ENCODE assay signal across 30 mouse cellular contexts in genomic region chr16:42157816-42158215, GRCm38 (mm10).
DNase-seq lines count a peak whose midpoint lies in the region; ATAC-seq and TF ChIP-seq lines count a peak whose summit lies in the region.
"Had no signal": no experiment of that assay in that cellular context is flagged by ENCODE, and none has a peak within 500 bp of the region (broad histone marks: within the 10 kb centered on the region; RNA-seq: fewer than 3 reads in every experiment).

No protein-coding gene starts in this region.

- no peaks in the 10 kb centered on the region for H3K27me3 ChIP-seq in hindbrain, embryonic 11.5 days (ENCODE audit: control insufficient read depth, insufficient read depth, low read length)
- no peaks in the 10 kb centered on the region for H3K27me3 ChIP-seq in hindbrain, embryonic 14.5 days (ENCODE audit: control insufficient read depth, insufficient read depth, low read length)
- H3K27me3 ChIP-seq in kidney, postnatal 0 days (ENCODE audit: insufficient read depth, low read length), result no peaks in the 10 kb centered on the region
- H3K27me3 ChIP-seq in neural tube, embryonic 14.5 days (ENCODE audit: control insufficient read depth, insufficient read depth, low read length), result no peaks in the 10 kb centered on the region
- H3K27me3 ChIP-seq: limb, embryonic 15.5 days; neural tube, embryonic 12.5 days had no signal

- no peaks in the 10 kb centered on the region for H3K4me1 ChIP-seq in hindbrain, embryonic 11.5 days (replicated peaks; ENCODE audit: control insufficient read depth, insufficient read depth, low read length)
- no peaks in the 10 kb centered on the region; the same call in 1 of the 2 replicates for H3K4me1 ChIP-seq in hindbrain, embryonic 14.5 days (replicated peaks; ENCODE audit: control insufficient read depth, insufficient read depth, low read length)
- no peaks in the 10 kb centered on the region for H3K4me1 ChIP-seq in kidney, postnatal 0 days (replicated peaks; ENCODE audit: insufficient read depth, low read length)
- H3K4me1 ChIP-seq in neural tube, embryonic 14.5 days (ENCODE audit: control insufficient read depth, insufficient read depth, low read length), result 0 out of 2 replicates have a peak, but pooled peaks cover 2% of the 10 kb centered on the region
- H3K4me1 ChIP-seq: neural tube, embryonic 12.5 days had no signal

- no peaks in the 10 kb centered on the region for H3K9me3 ChIP-seq in hindbrain, embryonic 11.5 days (ENCODE audit: control insufficient read depth, low read length)
- H3K9me3 ChIP-seq in hindbrain, embryonic 14.5 days (ENCODE audit: control insufficient read depth, low read length), result no peaks in the 10 kb centered on the region
- H3K9me3 ChIP-seq in kidney, postnatal 0 days (replicated peaks; ENCODE audit: low read length), result no peaks in the 10 kb centered on the region
- H3K9me3 ChIP-seq in neural tube, embryonic 14.5 days (ENCODE audit: control insufficient read depth, low read length), result no peaks in the 10 kb centered on the region
- H3K9me3 ChIP-seq: limb, embryonic 10.5 days; limb, embryonic 15.5 days; neural tube, embryonic 12.5 days had no signal

- H3K4me3 ChIP-seq in hindbrain, embryonic 11.5 days (ENCODE audit: low read depth, low read length), result no peak overlapping the region
- H3K4me3 ChIP-seq in hindbrain, embryonic 14.5 days (replicated peaks; ENCODE audit: low read length), result no peak overlapping the region
- no peak overlapping the region for H3K4me3 ChIP-seq in kidney, postnatal 0 days (replicated peaks; ENCODE audit: low read depth, low read length)
- no peak overlapping the region for H3K4me3 ChIP-seq in neural tube, embryonic 14.5 days (ENCODE audit: low read depth, low read length)
- H3K4me3 ChIP-seq: gastrocnemius, adult 2 months; limb, embryonic 10.5 days; limb, embryonic 15.5 days; neural tube, embryonic 12.5 days had no signal

- ATAC-seq in hindbrain, embryonic 11.5 days (ENCODE audit: low FRiP score), result peak; percentile 35; the same call in 1 of the 2 replicates
- ATAC-seq in hindbrain, embryonic 14.5 days (ENCODE audit: low FRiP score), result no peak
- ATAC-seq in kidney, postnatal 0 days (replicated peaks; ENCODE audit: low FRiP score, low read depth), result no peak
- peak; percentile 41; the same call in 1 of the 2 replicates for ATAC-seq in neural tube, embryonic 14.5 days (ENCODE audit: low read depth)
- ATAC-seq: forebrain, embryonic 14.5 days; intestine, postnatal 0 days had no signal

- no peak for DNase-seq in hindbrain, embryonic 11.5 days (ENCODE audit: low spot score)
- DNase-seq in hindbrain, embryonic 14.5 days (ENCODE audit: low spot score), result no peak
- peak; percentile 6 for DNase-seq in kidney, postnatal 0 days (ENCODE audit: low spot score)
- DNase-seq in kidney, adult 8-10 months, result no peak
- DNase-seq in neural tube, embryonic 10.5 days (ENCODE audit: extremely low spot score, low spot score), result no peak
- DNase-seq in frontal cortex, postnatal 25 days (ENCODE audit: low spot score in 2 of 2), result no peak
- DNase-seq: adrenal gland, adult 8-10 months; cerebellum, adult 8-10 months; cerebellum, postnatal 25 days; gastrocnemius, adult 2 months; gastrocnemius, postnatal 36 days; heart, adult 18-20 months; heart, postnatal 36 days; kidney, postnatal 10 days; layer of hippocampus, adult 9-11 months; lung, adult 2 months; lung, postnatal 10 days; right cerebral cortex, adult 18-20 months; spleen, adult 18-20 months; thymus, postnatal 14 days had no signal

- H3K4me2 ChIP-seq in hindbrain, embryonic 11.5 days (replicated peaks; ENCODE audit: low read depth, low read length), result no peak overlapping the region
- no peak overlapping the region for H3K4me2 ChIP-seq in hindbrain, embryonic 14.5 days (replicated peaks)
- H3K4me2 ChIP-seq in kidney, postnatal 0 days (ENCODE audit: low read length), result no peak overlapping the region
- H3K4me2 ChIP-seq in neural tube, embryonic 14.5 days (ENCODE audit: low read depth, low read length), result no peak overlapping the region
- H3K4me2 ChIP-seq: heart, embryonic 11.5 days; limb, embryonic 15.5 days; neural tube, embryonic 12.5 days had no signal

- 69% methylated on average over 9 of the region's 9 CpGs for WGBS in hindbrain, embryonic 11.5 days
- 45% methylated on average over 9 of the region's 9 CpGs for WGBS in hindbrain, embryonic 14.5 days
- 53% methylated on average over 9 of the region's 9 CpGs for WGBS in kidney, postnatal 0 days
- WGBS in neural tube, embryonic 14.5 days, result 35% methylated on average over 9 of the region's 9 CpGs

- H3K9ac ChIP-seq in hindbrain, embryonic 11.5 days (ENCODE audit: low read depth, low read length), result no peak overlapping the region
- H3K9ac ChIP-seq in hindbrain, embryonic 14.5 days, result no peak overlapping the region
- no peak overlapping the region for H3K9ac ChIP-seq in kidney, postnatal 0 days (ENCODE audit: low read depth, low read length)
- H3K9ac ChIP-seq in neural tube, embryonic 14.5 days (replicated peaks; ENCODE audit: low read depth, low read length), result no peak overlapping the region
- H3K9ac ChIP-seq: limb, embryonic 15.5 days; liver, embryonic 14.5 days; neural tube, embryonic 12.5 days had no signal

- no peak for TF ChIP-seq CTCF in kidney, postnatal 0 days (IDR thresholded peaks at IDR 0.05; ENCODE audit: low read depth)

- no peaks in the 10 kb centered on the region for H3K36me3 ChIP-seq in hindbrain, embryonic 11.5 days (ENCODE audit: control insufficient read depth, insufficient read depth, low read length)
- H3K36me3 ChIP-seq in hindbrain, embryonic 14.5 days (replicated peaks; ENCODE audit: control insufficient read depth, insufficient read depth), result no peaks in the 10 kb centered on the region
- H3K36me3 ChIP-seq in kidney, postnatal 0 days (ENCODE audit: insufficient read depth, low read length), result no peaks in the 10 kb centered on the region
- H3K36me3 ChIP-seq in neural tube, embryonic 14.5 days (ENCODE audit: control insufficient read depth, insufficient read depth, low read length), result no peaks in the 10 kb centered on the region
- H3K36me3 ChIP-seq: G1E; limb, embryonic 10.5 days; limb, embryonic 15.5 days; neural tube, embryonic 12.5 days had no signal

- H3K27ac ChIP-seq in hindbrain, embryonic 11.5 days (ENCODE audit: low read depth, low read length), result no peak overlapping the region
- no peak overlapping the region for H3K27ac ChIP-seq in hindbrain, embryonic 14.5 days
- no peak overlapping the region for H3K27ac ChIP-seq in kidney, postnatal 0 days
- H3K27ac ChIP-seq in neural tube, embryonic 14.5 days (ENCODE audit: low read depth, low read length), result no peak overlapping the region
- H3K27ac ChIP-seq: gastrocnemius, adult 2 months; limb, embryonic 10.5 days; limb, embryonic 15.5 days; liver, embryonic 14.5 days; macrophage; neural tube, embryonic 12.5 days had no signal

Comparison
In these comparisons a context has a peak if more than half of its experiments do, and no peak if none do; other contexts are left out.
1. ATAC-seq: peak in hindbrain, embryonic 11.5 days (single experiment) and neural tube, embryonic 14.5 days (single experiment); none in hindbrain, embryonic 14.5 days (single experiment) and kidney, postnatal 0 days (single experiment).